In the genomic region with DNA sequence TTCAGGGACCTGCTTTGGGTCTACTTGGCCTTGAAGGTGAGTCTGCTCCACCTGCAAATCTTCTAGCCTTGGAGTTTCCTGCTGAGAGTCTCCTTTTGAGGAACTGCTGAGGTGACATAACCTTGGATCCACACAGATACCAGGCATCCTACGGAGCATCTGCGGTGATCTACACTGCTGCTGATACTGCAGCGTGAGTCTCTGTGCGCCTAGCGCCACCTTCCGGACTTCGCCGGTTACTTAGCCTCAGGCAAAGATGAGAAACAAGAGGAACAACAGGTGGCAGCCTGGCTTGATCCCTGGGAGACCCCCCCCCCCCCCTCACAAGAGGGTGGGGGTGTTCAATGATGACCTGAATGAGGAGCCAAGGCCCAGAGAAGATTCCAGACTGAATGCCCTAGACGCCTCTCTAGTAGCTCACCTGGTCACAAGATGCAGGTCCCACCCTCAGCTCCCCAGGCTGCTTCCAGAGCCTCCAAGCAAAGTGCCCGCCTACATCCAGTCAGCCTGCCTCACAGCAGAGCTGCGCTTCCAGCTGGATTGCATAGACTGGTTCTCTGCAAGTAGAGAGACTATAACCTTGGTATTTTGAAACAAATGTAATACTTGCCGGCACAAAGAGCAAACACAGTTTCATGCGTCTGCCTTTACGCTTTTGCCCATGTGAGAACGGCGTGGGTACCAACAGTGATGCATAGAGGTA, we compare ENCODE assay signal across 8 mouse cellular contexts. TPM values are rescaled to one million over a fixed set of nuclear protein-coding genes. Genes with fewer than 3 reads are reported as not detected.
DNase-seq lines count a peak whose midpoint lies in the region; ATAC-seq and TF ChIP-seq lines count a peak whose summit lies in the region.
"Had no signal": no experiment of that assay in that cellular context is flagged by ENCODE, and none has a peak within 500 bp of the region (broad histone marks: within the 10 kb centered on the region; RNA-seq: fewer than 3 reads in every experiment).

No protein-coding gene starts in this region.

- H3K79me3 ChIP-seq in C2C12 (ENCODE audit: low read depth), result no peaks in the 10 kb centered on the region

- H3K79me2 ChIP-seq in C2C12 (ENCODE audit: control insufficient read depth, insufficient read depth), result no peaks in the 10 kb centered on the region

- no peak overlapping the region for H3K4me3 ChIP-seq in C2C12 (ENCODE audit: insufficient read depth, poor library complexity, severe bottlenecking)
- H3K4me3 ChIP-seq in forebrain, embryonic 15.5 days, result no peak overlapping the region
- H3K4me3 ChIP-seq: limb, embryonic 15.5 days had no signal

- no peaks in the 10 kb centered on the region for H3K4me1 ChIP-seq in forebrain, embryonic 15.5 days
- H3K4me1 ChIP-seq: limb, embryonic 15.5 days had no signal

- no peak overlapping the region for H3K27ac ChIP-seq in forebrain, embryonic 15.5 days (replicated peaks)
- H3K27ac ChIP-seq: limb, embryonic 15.5 days had no signal

- 32% methylated on average over 16 of the region's 16 CpGs for WGBS in forebrain, embryonic 15.5 days

- H3K9me3 ChIP-seq in forebrain, embryonic 15.5 days, result no peaks in the 10 kb centered on the region
- H3K9me3 ChIP-seq: limb, embryonic 15.5 days had no signal

- H3K36me3 ChIP-seq in C2C12 (ENCODE audit: control insufficient read depth, insufficient read depth), result no peaks in the 10 kb centered on the region
- no peaks in the 10 kb centered on the region for H3K36me3 ChIP-seq in forebrain, embryonic 15.5 days
- H3K36me3 ChIP-seq: limb, embryonic 15.5 days had no signal

- no peak overlapping the region for H3K4me2 ChIP-seq in forebrain, embryonic 15.5 days (replicated peaks)
- H3K4me2 ChIP-seq: limb, embryonic 15.5 days had no signal

- peak; percentile 70 for DNase-seq in 416B (ENCODE audit: low read depth)
- DNase-seq in c-Kit-positive CD71-positive TER-119-negative erythroid progenitor cells, embryonic 14.5 days (ENCODE audit: low read depth), result peak; percentile 69
- DNase-seq in layer of hippocampus, adult 9-10 months (ENCODE audit: low spot score), result peak; percentile 44
- DNase-seq in lung, postnatal 14 days, result peak; percentile 44
- peak; percentile 63 for DNase-seq in right cerebral cortex, postnatal 25 days

- H3K9ac ChIP-seq in forebrain, embryonic 15.5 days (replicated peaks), result no peak overlapping the region
- H3K9ac ChIP-seq: limb, embryonic 15.5 days had no signal

- peak; percentile 12 for TF ChIP-seq CTCF in C2C12 (IDR thresholded peaks at IDR 0.05; ENCODE audit: control insufficient read depth, insufficient read depth, insufficient read length)

- H3K27me3 ChIP-seq in C2C12 (ENCODE audit: control insufficient read depth, insufficient read depth, insufficient read length), result peaks cover 28% of the 10 kb centered on the region
- H3K27me3 ChIP-seq in forebrain, embryonic 15.5 days, result 0 out of 2 replicates have a peak, but pooled peaks cover 4% of the 10 kb centered on the region

- peak; percentile 48; the same call in 1 of the 2 replicates for ATAC-seq in forebrain, embryonic 15.5 days (replicated peaks)

- no peak overlapping the region for H3ac ChIP-seq in C2C12 (ENCODE audit: control insufficient read depth, insufficient read length, low read depth)

TF ChIP-seq in C2C12, 6 proteins besides CTCF, POLR2A, EP300 and RAD21:
- TF ChIP-seq CEBPB (IDR thresholded peaks at IDR 0.05; ENCODE audit: low read depth) (no peak), USF1 (IDR thresholded peaks at IDR 0.05; ENCODE audit: low read depth) (no peak), MYOG (IDR thresholded peaks at IDR 0.05; ENCODE audit: control insufficient read depth, extremely low read depth, insufficient read length) (no peak), FOSL1 (IDR thresholded peaks at IDR 0.05; ENCODE audit: insufficient read depth, low read length, poor library complexity, severe bottlenecking) (no peak), MAX (IDR thresholded peaks at IDR 0.05) (no peak), MYOD1 (IDR thresholded peaks at IDR 0.05; ENCODE audit: control insufficient read depth, insufficient read length, low read depth) (no peak)

RNA-seq across cellular contexts. Expression of gene Fbxo3, which starts 24.7 kb away (rescaled TPM):
- polyA plus RNA-seq in C2C12 (2012; fragmentation: generic; extraction: Trizol), result 8.5 TPM
- 60.2 and 65.1 TPM in 2 replicates for polyA plus RNA-seq in forebrain, embryonic 15.5 days (2015; fragmentation: Nextera tagmentation; extraction: Ambion mirVana)

RNA-seq across cellular contexts. Expression of gene 4931422A03Rik, which starts 25.3 kb away (rescaled TPM):
- 0.11 TPM for polyA plus RNA-seq in C2C12 (2012; fragmentation: generic; extraction: Trizol)
- polyA plus RNA-seq in forebrain, embryonic 15.5 days (2015; fragmentation: Nextera tagmentation; extraction: Ambion mirVana), result 1.5 and 2.2 TPM in 2 replicates

RNA-seq across cellular contexts. Expression of gene Lmo2, which starts 45.1 kb away (rescaled TPM):
- not detected for polyA plus RNA-seq in C2C12 (2012; fragmentation: generic; extraction: Trizol)
- 21.8 and 23.6 TPM in 2 replicates for polyA plus RNA-seq in forebrain, embryonic 15.5 days (2015; fragmentation: Nextera tagmentation; extraction: Ambion mirVana)

Comparison
In these comparisons a context has a peak if more than half of its experiments do, and no peak if none do; other contexts are left out.
1. RNA of gene Lmo2, which starts 45.1 kb away (polyA plus RNA-seq): 21.8 to 23.6 TPM in forebrain, embryonic 15.5 days; not detected in C2C12 (single experiment); every median in the first group is over 10 times any median in the second.
2. Peak in every context shown above with its lines, with median percentiles within 50 percentile points of each other: DNase-seq.